ENCODE assay signal across 10 mouse cellular contexts in the genomic region with DNA sequence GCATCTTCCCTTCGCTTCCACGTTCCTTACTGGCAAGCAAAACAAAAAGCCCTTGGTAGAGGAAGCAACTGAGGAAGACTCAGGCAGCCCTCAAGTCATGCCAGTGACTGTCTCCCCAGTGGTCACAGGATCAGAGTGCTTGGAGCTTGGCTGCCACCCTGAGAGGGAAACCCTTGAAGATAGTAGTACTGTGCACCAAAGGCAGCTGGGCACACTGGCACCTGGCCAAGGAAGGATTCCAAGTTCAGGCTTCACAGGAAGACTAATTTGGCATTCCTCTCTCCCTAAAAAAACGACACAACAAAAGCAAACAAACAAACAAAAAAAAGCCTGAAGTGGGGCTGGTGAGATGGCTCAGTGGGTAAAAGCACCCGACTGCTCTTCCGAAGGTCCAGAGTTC. TPM values are rescaled to one million over a fixed set of nuclear protein-coding genes. Genes with fewer than 3 reads are reported as not detected.
DNase-seq lines count a peak whose midpoint lies in the region; ATAC-seq lines count a peak whose summit lies in the region.
"Had no signal": no experiment of that assay in that cellular context is flagged by ENCODE, and none has a peak within 500 bp of the region (broad histone marks: within the 10 kb centered on the region; RNA-seq: fewer than 3 reads in every experiment).

No protein-coding gene starts in this region.

- no peaks in the 10 kb centered on the region for H3K9me3 ChIP-seq in hindbrain, embryonic 13.5 days
- peaks cover 4% of the 10 kb centered on the region; the same call in 1 of the 2 replicates for H3K9me3 ChIP-seq in hindbrain, embryonic 10.5 days
- H3K9me3 ChIP-seq in heart, embryonic 11.5 days (replicated peaks; ENCODE audit: control insufficient read depth, low read length), result no peaks in the 10 kb centered on the region
- H3K9me3 ChIP-seq: megakaryocyte, embryonic 14.5 days had no signal

- DNase-seq in hindbrain, embryonic 10.5 days (ENCODE audit: low spot score), result no peak
- peak; percentile 44 for DNase-seq in lung, postnatal 36 days
- DNase-seq in lung, adult 18-20 months, result no peak
- DNase-seq in brain, adult 2 months (ENCODE audit: low read depth, low spot score), result peak; percentile 73
- peak; percentile 53 to 54 for DNase-seq in cerebellum, postnatal 36 days
- no peak for DNase-seq in ovary, postnatal 10 days (ENCODE audit: low spot score)
- DNase-seq: heart, adult 18-20 months had no signal

- no peaks in the 10 kb centered on the region for H3K27me3 ChIP-seq in hindbrain, embryonic 13.5 days
- H3K27me3 ChIP-seq in hindbrain, embryonic 10.5 days (ENCODE audit: insufficient read depth, poor library complexity, severe bottlenecking), result no peaks in the 10 kb centered on the region
- no peaks in the 10 kb centered on the region for H3K27me3 ChIP-seq in heart, embryonic 11.5 days (ENCODE audit: control insufficient read depth, insufficient read depth, low read length)

- no peak for ATAC-seq in hindbrain, embryonic 13.5 days (ENCODE audit: low FRiP score)
- ATAC-seq in heart, embryonic 11.5 days (replicated peaks; ENCODE audit: insufficient number of reproducible peaks, low FRiP score, low TSS enrichment), result no peak

- WGBS in hindbrain, embryonic 13.5 days, result 80% methylated on average over 5 of the region's 5 CpGs
- 87% methylated on average over 5 of the region's 5 CpGs for WGBS in hindbrain, embryonic 10.5 days
- WGBS in heart, embryonic 11.5 days (ENCODE audit: insufficient replicate concordance), result 79% methylated on average over 5 of the region's 5 CpGs

- H3K9ac ChIP-seq in hindbrain, embryonic 13.5 days, result no peak overlapping the region
- no peak overlapping the region for H3K9ac ChIP-seq in heart, embryonic 11.5 days (ENCODE audit: low read depth, low read length)

- no peak overlapping the region for H3K4me2 ChIP-seq in hindbrain, embryonic 13.5 days
- H3K4me2 ChIP-seq in heart, embryonic 11.5 days, result no peak overlapping the region

- no peaks in the 10 kb centered on the region for H3K4me1 ChIP-seq in hindbrain, embryonic 13.5 days (replicated peaks)
- H3K4me1 ChIP-seq in hindbrain, embryonic 10.5 days (replicated peaks), result peaks cover 21% of the 10 kb centered on the region
- H3K4me1 ChIP-seq in heart, embryonic 11.5 days (ENCODE audit: control insufficient read depth, insufficient read depth, low read length), result no peaks in the 10 kb centered on the region

- no peak overlapping the region for H3K4me3 ChIP-seq in hindbrain, embryonic 13.5 days
- H3K4me3 ChIP-seq in hindbrain, embryonic 10.5 days, result no peak overlapping the region
- H3K4me3 ChIP-seq in heart, embryonic 11.5 days (ENCODE audit: low read depth, low read length), result no peak overlapping the region
- H3K4me3 ChIP-seq: megakaryocyte, embryonic 14.5 days had no signal

- peak overlapping the region; percentile 40; the same call in 1 of the 2 replicates for H3K27ac ChIP-seq in hindbrain, embryonic 13.5 days
- no peak overlapping the region for H3K27ac ChIP-seq in hindbrain, embryonic 10.5 days
- H3K27ac ChIP-seq in heart, embryonic 11.5 days (ENCODE audit: low read depth, low read length), result no peak overlapping the region

- peaks cover 33% of the 10 kb centered on the region for H3K36me3 ChIP-seq in hindbrain, embryonic 13.5 days
- H3K36me3 ChIP-seq in hindbrain, embryonic 10.5 days, result peaks cover 36% of the 10 kb centered on the region
- peaks cover 6% of the 10 kb centered on the region for H3K36me3 ChIP-seq in heart, embryonic 11.5 days (ENCODE audit: control insufficient read depth, insufficient read depth, low read length)

RNA-seq across cellular contexts. Expression of gene Fscn1, which starts 28.4 kb away (rescaled TPM):
- 484 and 516 TPM in 2 replicates for polyA plus RNA-seq in hindbrain, embryonic 13.5 days (2015; fragmentation: Nextera tagmentation; extraction: Ambion mirVana)
- 757 and 846 TPM in 2 replicates for polyA plus RNA-seq in hindbrain, embryonic 10.5 days (2016; fragmentation: Nextera tagmentation; extraction: Ambion mirVana)
- polyA plus RNA-seq in heart, embryonic 11.5 days (2014; fragmentation: Nextera tagmentation; extraction: Ambion mirVana), result 180 and 186 TPM in 2 replicates

Comparison
In these comparisons a context has a peak if more than half of its experiments do, and no peak if none do; other contexts are left out.
1. DNase-seq: peak in lung, postnatal 36 days (single experiment), brain, adult 2 months (single experiment) and cerebellum, postnatal 36 days (2 of 2); none in hindbrain, embryonic 10.5 days (single experiment), lung, adult 18-20 months (0 of 2) and ovary, postnatal 10 days (single experiment).